Mouse (Mus musculus) liver, embryonic 16.5 days (tissue): Measurements from ENCODE around the gene Syne4. TPM values are rescaled to one million over a fixed set of nuclear protein-coding genes. Genes with fewer than 3 reads are reported as not detected.

Source experiments
- ATAC-seq: fragments of 200-750 bp; cut with Nextera tagmentation; 2 replicates; pipeline ENCODE4 v1.8.0; 2017; ENCODE audit warnings: low read depth, mild to moderate bottlenecking, moderate number of reproducible peaks, moderate library complexity
- H3K27ac ChIP-seq: fragments of 300-500 bp; sonication (generic); 2 replicates; pipeline ENCODE4 v1.5.1; 2014; ENCODE audit warnings: mild to moderate bottlenecking, low read length
- H3K27me3 ChIP-seq: fragments of 300-500 bp; sonication (generic); 2 replicates; pipeline ENCODE4 v1.6.1; 2014; ENCODE audit warnings: low read depth, low read length, mixed read lengths; ENCODE audit not compliant: control insufficient read depth, insufficient read depth
- H3K36me3 ChIP-seq: fragments of 300-500 bp; sonication (generic); 2 replicates; pipeline ENCODE4 v1.6.1; 2014; ENCODE audit warnings: mild to moderate bottlenecking; ENCODE audit not compliant: control insufficient read depth, insufficient read depth
- H3K4me1 ChIP-seq: fragments of 300-500 bp; sonication (generic); 2 replicates; pipeline ENCODE4 v1.6.1; 2014; ENCODE audit warnings: low read depth, low read length, mixed read lengths; ENCODE audit not compliant: control insufficient read depth
- H3K4me2 ChIP-seq: fragments of 300-500 bp; sonication (generic); 2 replicates; pipeline ENCODE4 v1.6.1; 2014; ENCODE audit warnings: low read depth, low read length, mixed read lengths
- H3K4me3 ChIP-seq: fragments of 300-500 bp; sonication (generic); 2 replicates; pipeline ENCODE4 v1.5.1; 2014; ENCODE audit warnings: low read depth, mild to moderate bottlenecking, low read length
- H3K9ac ChIP-seq: fragments of 300-500 bp; sonication (generic); 2 replicates; pipeline ENCODE4 v1.6.1; 2014; ENCODE audit warnings: low read depth, low read length
- H3K9me3 ChIP-seq: fragments of 300-500 bp; sonication (generic); replicated peaks from 2 replicates; pipeline ENCODE4 v1.6.1; 2016; ENCODE audit warnings: low read length; ENCODE audit not compliant: control insufficient read depth
- WGBS: fragments of 180-500 bp; shearing (Covaris S2); extraction: QIAGEN DNeasy Blood & Tissue Kit; methylation state at CpG from one replicate; pipeline ENCODE4 v1.1.7; 2014; ENCODE audit not compliant: insufficient replicate concordance; 5-methylcytosine and 5-hydroxymethylcytosine counted together
- polyA plus RNA-seq: library from polyadenylated mRNA; unstranded; fragments of >200 nt; fragmentation: Nextera tagmentation; extraction: Ambion mirVana; gene quantifications from 2 replicates; pipeline ENCODE4 v1.2.1, GENCODE M21; 2015

The Syne4 gene
- polyA plus RNA-seq, 1 experiment from 2014 or later: 22.4 TPM

GRCm38 (mm10) chr7:30291215-30292131 lies 23.1 kb upstream of the Syne4 start, which contains the start of gene Clip3:
Gene Clip3 (plus strand): TSS chr7:30291728.
- 10% methylated on average over 35 of the region's 35 CpGs for WGBS
- no peak within 1 kb of the TSS for H3K27ac ChIP-seq
- H3K4me1 ChIP-seq: no peaks in the 10 kb centered on the region
- no peak within 1 kb of the TSS for H3K4me2 ChIP-seq
- no peaks in the 10 kb centered on the region for H3K9me3 ChIP-seq
- ATAC-seq: no peak
- H3K4me3 ChIP-seq: peak within 1 kb of the TSS; percentile 18; the same call in 1 of the 2 replicates
- no peak within 1 kb of the TSS for H3K9ac ChIP-seq
- H3K27me3 ChIP-seq: no peaks in the 10 kb centered on the region; the same call in 1 of the 2 replicates
- no peaks in the 10 kb centered on the region for H3K36me3 ChIP-seq

DNA sequence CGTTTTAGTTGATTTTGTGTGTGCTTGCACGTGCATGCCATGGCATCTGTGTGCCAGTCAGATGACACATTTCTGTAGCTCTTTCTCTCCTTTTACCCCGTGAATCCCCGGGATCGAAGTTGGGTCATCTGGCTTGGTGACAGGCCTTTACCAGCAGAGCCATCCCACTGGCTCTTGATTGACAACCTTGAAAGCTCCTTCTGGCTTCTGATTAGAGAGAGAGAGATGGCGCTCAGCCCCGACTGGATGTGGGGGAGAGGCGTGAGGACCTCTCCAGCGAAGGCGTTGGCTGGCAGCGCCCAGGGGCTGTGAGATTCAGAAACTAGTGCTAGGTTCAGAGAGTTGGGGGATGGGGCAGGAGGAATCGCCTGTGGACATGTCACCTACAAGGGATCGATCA lies 20.8 kb upstream of the Syne4 start:
- H3K9ac ChIP-seq: no peak overlapping the region
- no peak overlapping the region for H3K27ac ChIP-seq
- no peaks in the 10 kb centered on the region; the same call in 1 of the 2 replicates for H3K27me3 ChIP-seq
- no peak overlapping the region for H3K4me3 ChIP-seq
- no peak overlapping the region for H3K4me2 ChIP-seq
- no peak for ATAC-seq
- no peaks in the 10 kb centered on the region for H3K36me3 ChIP-seq
- no peaks in the 10 kb centered on the region for H3K4me1 ChIP-seq
- H3K9me3 ChIP-seq: no peaks in the 10 kb centered on the region
- 61% methylated on average over 13 of the region's 13 CpGs for WGBS

DNA sequence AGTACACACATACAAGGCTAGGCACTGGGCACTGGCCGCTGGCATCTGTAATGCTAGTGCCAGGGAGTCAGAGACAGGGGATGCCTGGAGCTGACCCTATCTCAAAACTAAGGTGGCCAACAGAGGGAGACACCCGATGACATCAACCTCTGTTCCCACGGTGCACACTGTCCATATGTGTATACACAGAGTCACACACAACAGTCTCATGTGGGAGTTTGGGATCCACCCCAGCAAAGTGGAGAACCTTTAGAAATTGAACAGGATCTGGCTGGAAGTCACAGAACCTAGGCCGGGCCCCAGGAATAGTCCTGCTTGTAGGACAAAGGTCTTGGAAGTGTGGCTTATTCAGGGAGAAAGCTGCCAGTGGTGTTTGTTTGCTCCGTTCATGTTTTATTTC lies 20.3 kb upstream of the Syne4 start:
- Histone ChIP-seq H3K4me3 (no peak overlapping the region), H3K9me3 (no peaks in the 10 kb centered on the region), H3K9ac (no peak overlapping the region), H3K4me2 (no peak overlapping the region), H3K36me3 (no peaks in the 10 kb centered on the region), H3K27ac (no peak overlapping the region), H3K27me3 (no peaks in the 10 kb centered on the region; the same call in 1 of the 2 replicates), H3K4me1 (no peaks in the 10 kb centered on the region)
- WGBS: 66% methylated on average over 5 of the region's 5 CpGs
- no peak for ATAC-seq

DNA sequence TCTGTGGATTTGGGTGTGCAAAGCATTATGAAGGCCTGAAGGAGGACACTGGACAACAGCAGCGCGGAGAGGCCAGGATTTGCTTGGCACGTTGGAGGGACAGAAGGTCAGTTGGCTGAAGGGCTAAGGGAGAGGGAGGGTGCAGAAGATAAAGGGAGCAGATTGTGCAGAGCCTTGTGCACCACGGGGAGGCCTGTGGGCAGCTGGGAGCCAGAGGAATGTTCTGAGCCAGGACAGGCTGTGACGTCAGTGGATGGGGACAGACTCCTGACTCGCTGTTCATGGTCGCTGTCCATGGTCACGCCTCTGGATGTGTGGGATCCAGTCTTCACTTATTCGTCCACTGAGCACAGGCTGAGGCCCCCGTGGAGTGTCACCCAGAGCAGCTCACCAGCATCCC lies 19.5 kb upstream of the Syne4 start:
- H3K27ac ChIP-seq: no peak overlapping the region
- no peaks in the 10 kb centered on the region; the same call in 1 of the 2 replicates for H3K27me3 ChIP-seq
- no peaks in the 10 kb centered on the region for H3K9me3 ChIP-seq
- H3K4me2 ChIP-seq: no peak overlapping the region
- H3K4me1 ChIP-seq: no peaks in the 10 kb centered on the region
- no peak overlapping the region for H3K4me3 ChIP-seq
- no peak overlapping the region for H3K9ac ChIP-seq
- H3K36me3 ChIP-seq: no peaks in the 10 kb centered on the region
- no peak; the same call in 1 of the 2 replicates for ATAC-seq
- WGBS: 54% methylated on average over 10 of the region's 10 CpGs

- no peak overlapping the region for H3K27ac ChIP-seq
- ATAC-seq: no peak
- WGBS: 56% methylated on average over 15 of the region's 15 CpGs
- no peak overlapping the region for H3K4me2 ChIP-seq
- H3K27me3 ChIP-seq: no peaks in the 10 kb centered on the region; the same call in 1 of the 2 replicates
- H3K9ac ChIP-seq: no peak overlapping the region
- H3K36me3 ChIP-seq: no peaks in the 10 kb centered on the region
- no peaks in the 10 kb centered on the region for H3K4me1 ChIP-seq
- no peak overlapping the region for H3K4me3 ChIP-seq
- H3K9me3 ChIP-seq: no peaks in the 10 kb centered on the region
Measured at GRCm38 (mm10) chr7:30296816-30297215, 17.8 kb upstream of the Syne4 start.

GRCm38 (mm10) chr7:30297266-30297665 lies 17.3 kb upstream of the Syne4 start:
- Histone ChIP-seq H3K9ac (no peak overlapping the region), H3K36me3 (no peaks in the 10 kb centered on the region), H3K4me3 (no peak overlapping the region), H3K4me2 (no peak overlapping the region), H3K9me3 (no peaks in the 10 kb centered on the region), H3K27me3 (no peaks in the 10 kb centered on the region), H3K4me1 (no peaks in the 10 kb centered on the region), H3K27ac (no peak overlapping the region)
- no peak for ATAC-seq
- WGBS: 72% methylated on average over 16 of the region's 16 CpGs

DNA sequence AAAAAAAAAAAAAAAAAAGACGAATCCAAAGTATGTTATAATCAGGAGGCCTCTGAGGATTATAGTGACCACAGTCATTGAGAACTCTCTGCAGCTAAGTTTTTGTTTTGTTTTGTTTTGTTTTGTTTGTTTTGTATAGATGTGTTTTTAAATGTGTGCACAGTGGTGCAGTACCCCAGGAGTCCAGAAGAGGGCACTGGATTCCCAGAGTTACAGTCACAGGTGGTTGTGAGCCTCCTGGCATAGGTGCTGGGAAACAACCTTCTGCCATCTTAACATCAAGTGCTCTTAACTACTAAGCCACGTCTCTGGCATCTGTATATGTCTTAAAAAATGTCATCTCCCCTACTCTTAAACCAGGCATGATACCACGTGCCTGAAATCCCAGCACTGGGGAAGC lies 13.7 kb upstream of the Syne4 start:
- H3K27ac ChIP-seq: no peak overlapping the region
- no peak overlapping the region for H3K4me3 ChIP-seq
- H3K9ac ChIP-seq: no peak overlapping the region
- H3K27me3 ChIP-seq: no peaks in the 10 kb centered on the region
- no peak for ATAC-seq
- no peak overlapping the region for H3K4me2 ChIP-seq
- 33% methylated on average over 3 of the region's 3 CpGs for WGBS
- H3K36me3 ChIP-seq: no peaks in the 10 kb centered on the region
- no peaks in the 10 kb centered on the region for H3K4me1 ChIP-seq
- H3K9me3 ChIP-seq: no peaks in the 10 kb centered on the region

DNA sequence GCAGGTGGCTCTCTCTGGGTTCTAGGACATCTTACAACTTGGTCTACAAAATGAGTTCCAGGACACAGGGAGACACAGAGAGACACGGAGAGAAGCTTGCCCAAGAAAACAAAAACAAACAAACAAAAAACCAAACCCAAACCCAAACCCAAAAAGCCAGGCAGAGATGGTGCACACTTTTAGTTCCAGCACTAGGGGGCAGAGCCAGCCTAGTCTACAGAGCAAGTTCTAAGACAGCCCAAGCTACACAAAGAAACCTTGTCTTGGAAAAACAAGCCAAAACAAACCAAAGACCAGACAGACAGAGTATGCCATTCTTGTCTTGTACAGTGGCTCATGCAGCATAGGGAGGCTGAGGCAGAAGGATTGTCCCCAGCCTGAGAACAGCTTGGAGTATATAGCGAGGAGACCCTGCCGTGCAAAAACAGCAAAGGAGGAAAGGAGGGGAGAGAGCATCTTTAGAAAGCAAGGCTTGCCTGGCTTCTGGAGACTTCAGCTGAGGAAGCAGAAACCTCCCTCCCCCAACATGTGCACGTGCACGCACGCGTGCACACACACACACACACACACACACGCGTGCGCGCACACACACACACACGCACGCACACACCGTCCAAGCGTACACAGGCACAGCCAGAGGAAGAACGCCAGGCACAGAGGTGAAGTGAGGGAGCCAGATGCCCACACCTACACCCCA lies 8.4 kb upstream of the Syne4 start:
- Histone ChIP-seq H3K27ac (no peak overlapping the region), H3K9me3 (no peaks in the 10 kb centered on the region), H3K27me3 (no peaks in the 10 kb centered on the region), H3K4me1 (peaks cover 12% of the 10 kb centered on the region), H3K9ac (no peak overlapping the region), H3K4me2 (no peak overlapping the region), H3K4me3 (no peak overlapping the region), H3K36me3 (no peaks in the 10 kb centered on the region)
- ATAC-seq: no peak
- 80% methylated on average over 16 of the region's 16 CpGs for WGBS
